Comparison of ENCODE assay signal across 8 mouse cellular contexts in the genomic region with DNA sequence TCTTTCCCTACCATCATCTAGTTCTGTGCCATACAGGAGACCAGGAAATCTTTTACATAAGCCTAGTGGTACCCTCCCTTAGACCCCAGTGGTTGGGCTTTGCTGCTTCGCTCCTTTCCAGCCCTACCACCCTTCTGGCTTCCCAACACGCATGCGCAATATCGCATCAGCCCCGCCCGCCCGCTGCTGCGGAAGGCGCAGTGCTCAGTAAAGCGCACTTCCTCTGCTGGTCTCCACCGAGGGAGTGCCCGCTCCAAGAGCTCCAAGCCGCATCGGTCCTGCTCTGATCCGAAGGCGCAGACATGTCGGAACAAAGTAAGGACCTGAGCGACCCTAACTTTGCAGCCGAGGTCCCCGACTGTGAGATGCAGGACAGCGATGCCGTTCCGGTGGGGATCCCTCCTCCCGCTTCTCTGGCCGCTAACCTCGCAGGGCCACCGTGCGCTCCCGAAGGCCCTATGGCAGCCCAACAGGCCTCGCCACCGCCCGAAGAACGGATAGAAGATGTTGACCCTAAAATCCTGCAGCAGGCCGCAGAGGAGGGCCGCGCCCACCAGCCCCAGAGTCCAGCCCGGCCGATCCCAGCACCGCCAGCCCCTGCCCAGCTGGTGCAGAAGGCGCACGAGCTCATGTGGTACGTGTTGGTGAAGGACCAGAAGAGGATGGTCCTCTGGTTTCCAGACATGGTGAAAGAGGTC. TPM values are rescaled to one million over a fixed set of nuclear protein-coding genes. Genes with fewer than 3 reads are reported as not detected.
DNase-seq lines count a peak whose midpoint lies in the region; ATAC-seq lines count a peak whose summit lies in the region.

No protein-coding gene starts in this region.

- ATAC-seq in hindbrain, embryonic 13.5 days (ENCODE audit: low FRiP score) = peak; percentile 96
- peak; percentile 97 for ATAC-seq in lung, embryonic 16.5 days (ENCODE audit: low read depth)
- no peak for ATAC-seq in monocyte, adult 5-6 weeks (replicated peaks; ENCODE audit: insufficient number of reproducible peaks, low FRiP score, low TSS enrichment, poor library complexity, severe bottlenecking)

- peak overlapping the region; percentile 87 for H3K9ac ChIP-seq in hindbrain, embryonic 13.5 days
- peak overlapping the region; percentile 66 for H3K9ac ChIP-seq in lung, embryonic 16.5 days (ENCODE audit: low read length)

- peak overlapping the region; percentile 57 for H3K4me3 ChIP-seq in hindbrain, embryonic 13.5 days
- H3K4me3 ChIP-seq in lung, embryonic 16.5 days (ENCODE audit: low read length) = peak overlapping the region; percentile 53

- H3K9me3 ChIP-seq in hindbrain, embryonic 13.5 days = peaks cover 11% of the 10 kb centered on the region; the same call in 1 of the 2 replicates
- H3K9me3 ChIP-seq in lung, embryonic 16.5 days (ENCODE audit: control insufficient read depth, low read length) = no peaks in the 10 kb centered on the region

- H3K27ac ChIP-seq in hindbrain, embryonic 13.5 days = peak overlapping the region; percentile 91
- H3K27ac ChIP-seq in lung, embryonic 16.5 days (ENCODE audit: low read length) = no peak overlapping the region

- H3K4me1 ChIP-seq in hindbrain, embryonic 13.5 days (replicated peaks) = peaks cover 13% of the 10 kb centered on the region; the same call in 1 of the 2 replicates
- H3K4me1 ChIP-seq in lung, embryonic 16.5 days (replicated peaks; ENCODE audit: control insufficient read depth, insufficient read depth, low read length) = no peaks in the 10 kb centered on the region; the same call in none of the 2 replicates

- H3K27me3 ChIP-seq in hindbrain, embryonic 13.5 days = no peaks in the 10 kb centered on the region
- no peaks in the 10 kb centered on the region for H3K27me3 ChIP-seq in lung, embryonic 16.5 days (ENCODE audit: control insufficient read depth, insufficient read depth, low read depth, low read length)

- WGBS in hindbrain, embryonic 13.5 days = 17% methylated on average over 42 of the region's 42 CpGs
- WGBS in lung, embryonic 16.5 days = 14% methylated on average over 42 of the region's 42 CpGs

- peak overlapping the region; percentile 73 for H3K4me2 ChIP-seq in hindbrain, embryonic 13.5 days
- H3K4me2 ChIP-seq in lung, embryonic 16.5 days (ENCODE audit: low read depth, low read length) = peak overlapping the region; percentile 69

- DNase-seq in WW6 (ENCODE audit: low read depth, low spot score) = peak; percentile 45
- DNase-seq in cerebellum, postnatal 36 days = peak; percentile 83 to 85
- DNase-seq in frontal cortex, postnatal 36 days (ENCODE audit: low spot score in 2 of 2) = peak; percentile 78
- DNase-seq in layer of hippocampus, postnatal 25 days (ENCODE audit: extremely low spot score in 1 of 2, low spot score in 1 of 2) = peak; percentile 73 to 78
- DNase-seq in retina, postnatal 7 days (ENCODE audit: low read depth, low spot score) = peak; percentile 54

- no peaks in the 10 kb centered on the region for H3K36me3 ChIP-seq in hindbrain, embryonic 13.5 days
- H3K36me3 ChIP-seq in lung, embryonic 16.5 days (ENCODE audit: control insufficient read depth, insufficient read depth, low read length) = no peaks in the 10 kb centered on the region

RNA-seq across cellular contexts. Expression of a gene that starts 1.9 kb away (rescaled TPM):
- polyA plus RNA-seq in hindbrain, embryonic 13.5 days (2015; fragmentation: Nextera tagmentation; extraction: Ambion mirVana) = 501 and 528 TPM in 2 replicates
- 100 to 1,000 TPM; 120 to 150 TPM for total RNA-seq in layer of hippocampus, postnatal 25 days (2021)
- 62.8 and 67.0 TPM in 2 replicates for polyA plus RNA-seq in lung, embryonic 16.5 days (2015; fragmentation: Nextera tagmentation; extraction: Ambion mirVana)
- total RNA-seq in monocyte, adult 5-6 weeks (2017) = not detected in 3 replicates

RNA-seq across cellular contexts. Expression of a gene that starts 28.6 kb away (rescaled TPM):
- 16.3 and 19.7 TPM in 2 replicates for polyA plus RNA-seq in hindbrain, embryonic 13.5 days (2015; fragmentation: Nextera tagmentation; extraction: Ambion mirVana)
- total RNA-seq in layer of hippocampus, postnatal 25 days (2021) = 1 to 10 TPM; 1.4 to 1.8 TPM
- 1.1 TPM in 2 replicates for polyA plus RNA-seq in lung, embryonic 16.5 days (2015; fragmentation: Nextera tagmentation; extraction: Ambion mirVana)
- total RNA-seq in monocyte, adult 5-6 weeks (2017) = not detected in 3 replicates

Comparison
In these comparisons a context has a peak if more than half of its experiments do, and no peak if none do; other contexts are left out.
1. RNA of a gene that starts 1.9 kb away (total RNA-seq): 120 to 150 TPM in layer of hippocampus, postnatal 25 days; not detected in monocyte, adult 5-6 weeks; every median in the first group is over 100 times any median in the second.
2. Peak in every context shown above with its lines, with median percentiles within 50 percentile points of each other: DNase-seq.